Mouse (Mus musculus) midbrain, postnatal 0 days (tissue): Measurements from ENCODE around the gene Mex3a. TPM values are rescaled to one million over a fixed set of nuclear protein-coding genes. Genes with fewer than 3 reads are reported as not detected.

Source experiments
- ATAC-seq: fragments of 200-750 bp; cut with Nextera tagmentation; 2 replicates; pipeline ENCODE4 v1.8.0; 2017; ENCODE audit warnings: moderate number of reproducible peaks, mild to moderate bottlenecking, moderate TSS enrichment, moderate library complexity; ENCODE audit not compliant: low FRiP score
- DNase-seq: peaks from one replicate; pipeline ENCODE4 v3.0.0-alpha.2; 2015; ENCODE audit warnings: low spot score
- H3K27ac ChIP-seq: fragments of 300-500 bp; sonication (generic); 2 replicates; pipeline ENCODE4 v1.5.1; 2014; ENCODE audit warnings: low read depth, mild to moderate bottlenecking, low read length, mixed read lengths
- H3K27me3 ChIP-seq: fragments of 300-500 bp; sonication (generic); 2 replicates; pipeline ENCODE4 v1.6.1; 2014; ENCODE audit warnings: low read length, control low read depth, mixed read lengths; ENCODE audit not compliant: insufficient read depth
- H3K36me3 ChIP-seq: fragments of 300-500 bp; sonication (generic); 2 replicates; pipeline ENCODE4 v1.6.1; 2014; ENCODE audit warnings: low read length, control low read depth, mixed read lengths; ENCODE audit not compliant: insufficient read depth
- H3K4me1 ChIP-seq: fragments of 300-500 bp; sonication (generic); 2 replicates; pipeline ENCODE4 v1.6.1; 2014; ENCODE audit warnings: mild to moderate bottlenecking, control low read depth, antibody characterized with exemption, low read length, mixed read lengths; ENCODE audit not compliant: insufficient read depth
- H3K4me2 ChIP-seq: fragments of 300-500 bp; sonication (generic); 2 replicates; pipeline ENCODE4 v1.6.1; 2014; ENCODE audit warnings: low read depth, mild to moderate bottlenecking, low read length, mixed read lengths; ENCODE audit not compliant: poor library complexity, severe bottlenecking
- H3K4me3 ChIP-seq: fragments of 300-500 bp; sonication (generic); 2 replicates; pipeline ENCODE4 v1.5.1; 2014; ENCODE audit warnings: low read depth, mild to moderate bottlenecking, low read length, moderate library complexity
- H3K9ac ChIP-seq: fragments of 300-500 bp; sonication (generic); replicated peaks from 2 replicates; pipeline ENCODE4 v1.6.1; 2014; ENCODE audit warnings: mild to moderate bottlenecking, low read length, moderate library complexity, mixed read lengths; ENCODE audit not compliant: poor library complexity, severe bottlenecking
- H3K9me3 ChIP-seq: fragments of 300-500 bp; sonication (generic); 2 replicates; pipeline ENCODE4 v1.6.1; 2016; ENCODE audit warnings: low read length, control low read depth
- CTCF ChIP-seq: IDR thresholded peaks from 2 replicates; pipeline ENCODE4 v1.5.1; 2016; ENCODE audit warnings: antibody characterized with exemption, mild to moderate bottlenecking
- WGBS: fragments of 180-500 bp; shearing (Covaris S2); extraction: QIAGEN DNeasy Blood & Tissue Kit; methylation state at CpG from one replicate; pipeline ENCODE4 v1.1.7; 2014; 5-methylcytosine and 5-hydroxymethylcytosine counted together
- polyA plus RNA-seq: library from polyadenylated mRNA; unstranded; fragments of >200 nt; fragmentation: Nextera tagmentation; extraction: Ambion mirVana; gene quantifications from 2 replicates; pipeline ENCODE4 v1.2.1, GENCODE M21; 2015
- total RNA-seq: library from RNA; depleted of rRNA; stranded (reverse); fragments of >200 nt; gene quantifications from 2 replicates; pipeline ENCODE4 v1.2.3, GENCODE M21; 2014

Gene Mex3a
- total and polyA plus RNA-seq, 2 experiments from 2014 or later: 16.1 to 56.9 TPM

GRCm38 (mm10) chr3:88553880-88554586 is 21.8 kb downstream of the Mex3a start:
- H3K4me2 ChIP-seq: peak overlapping the region; percentile 70
- peak overlapping the region; percentile 86 for H3K9ac ChIP-seq
- ATAC-seq (peak; percentile 32), DNase-seq (peak; percentile 66)
- no peaks in the 10 kb centered on the region for H3K9me3 ChIP-seq
- peak overlapping the region; percentile 77 for H3K4me3 ChIP-seq
- peaks cover 27% of the 10 kb centered on the region for H3K36me3 ChIP-seq
- peak; percentile 37; the same call in 1 of the 2 replicates for TF ChIP-seq CTCF
- H3K4me1 ChIP-seq: no peaks in the 10 kb centered on the region
- H3K27ac ChIP-seq: peak overlapping the region; percentile 89
- no peaks in the 10 kb centered on the region for H3K27me3 ChIP-seq
- under 1% methylated on average over 40 of the region's 41 CpGs for WGBS

DNA sequence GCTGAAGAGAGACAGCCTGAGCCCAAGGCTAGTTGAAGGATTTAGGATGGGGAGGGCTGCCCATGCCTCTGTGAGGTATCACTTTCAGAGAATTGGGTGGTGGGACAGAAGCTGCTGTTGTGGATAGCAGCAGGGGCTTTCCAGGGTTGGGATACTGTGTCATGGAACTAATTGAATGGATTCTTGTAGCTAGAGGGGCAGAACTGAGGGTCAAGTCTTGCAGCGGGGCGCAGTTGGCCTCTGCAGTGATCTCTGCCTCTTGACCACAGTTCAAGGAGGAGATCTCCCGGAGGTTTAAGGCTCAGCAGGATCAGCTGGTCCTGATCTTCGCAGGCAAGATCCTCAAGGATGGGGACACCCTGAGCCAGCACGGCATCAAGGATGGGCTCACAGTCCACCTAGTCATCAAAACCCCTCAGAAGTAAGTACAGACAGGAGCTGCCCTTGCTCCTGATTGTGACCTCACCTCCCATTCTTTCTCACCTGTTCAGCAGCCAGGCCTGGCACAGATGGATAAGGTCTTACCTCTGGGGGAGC is 22.9 kb downstream of the Mex3a start:
- no peak for TF ChIP-seq CTCF
- ATAC-seq: no peak
- Histone ChIP-seq H3K36me3 (peaks cover 36% of the 10 kb centered on the region), H3K4me3 (no peak overlapping the region), H3K4me2 (peak overlapping the region; percentile 70), H3K9ac (peak overlapping the region; percentile 33; the same call in 1 of the 2 replicates), H3K4me1 (no peaks in the 10 kb centered on the region), H3K9me3 (no peaks in the 10 kb centered on the region), H3K27ac (no peak overlapping the region), H3K27me3 (no peaks in the 10 kb centered on the region)
- no peak for DNase-seq
- WGBS: 78% methylated on average over 5 of the region's 5 CpGs

DNA sequence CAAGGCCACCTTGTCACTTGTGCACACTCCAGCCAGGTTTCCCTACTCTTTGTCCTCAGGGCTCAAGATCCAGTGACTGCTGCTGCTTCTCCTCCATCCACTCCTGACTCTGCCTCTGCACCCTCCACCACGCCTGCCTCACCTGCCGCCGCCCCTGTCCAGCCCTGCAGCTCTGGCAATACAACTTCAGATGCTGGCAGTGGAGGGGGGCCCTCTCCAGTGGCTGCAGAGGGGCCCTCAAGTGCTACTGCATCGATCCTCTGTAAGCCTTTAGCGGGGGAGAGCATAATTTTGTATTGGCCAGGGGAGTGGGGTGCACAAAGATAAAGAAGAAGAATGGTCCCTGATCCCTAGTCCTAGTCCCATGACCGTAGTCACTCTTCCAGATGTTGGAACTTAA is 23.5 kb downstream of the Mex3a start:
- Histone ChIP-seq H3K4me1 (no peaks in the 10 kb centered on the region), H3K9me3 (no peaks in the 10 kb centered on the region), H3K27ac (no peak overlapping the region), H3K9ac (no peak overlapping the region), H3K36me3 (peaks cover 41% of the 10 kb centered on the region), H3K27me3 (no peaks in the 10 kb centered on the region), H3K4me2 (no peak overlapping the region), H3K4me3 (no peak overlapping the region)
- TF ChIP-seq CTCF: no peak
- ATAC-seq (no peak), DNase-seq (no peak)
- WGBS: 97% methylated on average over 6 of the region's 6 CpGs

GRCm38 (mm10) chr3:88556616-88557015 is 24.4 kb downstream of the Mex3a start:
- no peak for ATAC-seq
- Histone ChIP-seq H3K36me3 (peaks cover 44% of the 10 kb centered on the region), H3K9ac (0 out of 2 replicates have a peak overlapping the region, but pooled peaks have one; percentile 2), H3K27ac (no peak overlapping the region), H3K9me3 (no peaks in the 10 kb centered on the region), H3K4me3 (no peak overlapping the region), H3K4me1 (no peaks in the 10 kb centered on the region), H3K27me3 (no peaks in the 10 kb centered on the region), H3K4me2 (no peak overlapping the region)
- WGBS: 93% methylated on average over 8 of the region's 8 CpGs
- no peak for TF ChIP-seq CTCF
- DNase-seq: no peak

DNA sequence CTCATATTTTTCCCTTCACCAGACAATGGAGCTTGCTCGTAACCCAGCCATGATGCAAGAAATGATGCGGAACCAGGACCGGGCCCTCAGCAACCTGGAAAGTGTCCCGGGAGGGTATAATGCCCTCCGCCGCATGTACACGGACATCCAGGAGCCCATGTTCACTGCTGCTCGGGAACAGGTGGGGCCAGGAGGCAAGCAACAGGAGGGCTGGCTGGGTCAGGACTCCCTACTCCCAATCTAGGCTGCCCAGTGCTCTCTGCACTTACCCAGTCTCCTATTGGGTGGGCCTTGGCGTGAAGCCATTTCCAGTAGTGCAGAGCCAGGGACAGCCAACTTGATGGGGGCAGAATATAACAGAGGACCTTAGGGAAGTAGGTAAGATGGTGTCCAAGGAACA is 27.4 kb downstream of the Mex3a start:
- DNase-seq (no peak), ATAC-seq (no peak)
- TF ChIP-seq CTCF: no peak
- Histone ChIP-seq H3K36me3 (peaks cover 68% of the 10 kb centered on the region), H3K4me2 (no peak overlapping the region), H3K9ac (no peak overlapping the region), H3K27me3 (no peaks in the 10 kb centered on the region), H3K4me3 (no peak overlapping the region), H3K9me3 (no peaks in the 10 kb centered on the region), H3K4me1 (no peaks in the 10 kb centered on the region), H3K27ac (no peak overlapping the region)
- 96% methylated on average over 9 of the region's 9 CpGs for WGBS

DNA sequence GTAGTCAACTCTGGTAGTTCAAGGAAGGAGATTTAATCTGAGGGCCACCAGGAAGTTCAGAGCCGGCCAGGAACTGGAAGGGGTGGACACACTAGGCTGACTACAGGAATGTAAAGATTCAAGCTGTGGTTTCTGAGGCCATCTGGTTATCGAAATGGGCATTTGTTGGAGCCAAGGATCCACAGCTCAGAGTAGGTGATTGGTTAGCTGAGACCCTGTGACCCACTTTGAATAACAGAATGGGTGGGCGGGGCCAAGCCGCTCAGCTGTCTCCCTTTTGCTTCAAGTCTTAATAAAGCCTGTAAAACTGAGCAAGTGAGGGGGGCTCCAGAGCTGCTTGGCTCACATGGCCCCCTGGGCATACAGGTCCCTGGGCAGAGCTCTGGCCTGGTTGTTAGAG is 29.8 kb downstream of the Mex3a start:
- Histone ChIP-seq H3K4me1 (no peaks in the 10 kb centered on the region), H3K27me3 (no peaks in the 10 kb centered on the region), H3K9ac (no peak overlapping the region), H3K4me3 (no peak overlapping the region), H3K9me3 (no peaks in the 10 kb centered on the region), H3K27ac (no peak overlapping the region), H3K4me2 (no peak overlapping the region), H3K36me3 (peaks cover 74% of the 10 kb centered on the region)
- ATAC-seq (0 out of 2 replicates have a peak, but pooled peaks have one; percentile 28), DNase-seq (no peak)
- no peak for TF ChIP-seq CTCF
- WGBS: 52% methylated on average over 4 of the region's 4 CpGs
